Mouse (Mus musculus): ENCODE data around the gene Helb.

The Helb gene

DNA sequence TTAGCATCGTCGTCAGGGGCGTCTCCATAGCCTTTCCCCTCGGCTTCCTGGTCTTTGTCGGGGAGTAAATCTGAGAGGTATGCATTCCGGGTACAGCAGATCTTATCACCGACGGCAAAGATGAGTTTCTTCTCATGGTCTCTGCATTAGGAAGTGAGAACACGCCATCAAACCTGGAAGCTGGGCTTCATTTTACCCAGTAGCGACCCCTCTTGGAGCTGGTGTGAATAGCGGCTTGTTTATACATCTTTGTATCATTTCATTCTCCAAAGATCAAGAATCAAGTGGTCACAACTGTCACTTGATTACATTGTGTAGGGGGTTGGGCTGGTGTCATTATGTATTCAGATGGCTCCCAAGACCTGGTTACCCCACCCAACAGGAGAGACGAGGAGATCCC lies 20.2 kb downstream of the Helb start:
- DNase-seq: no peak

DNA sequence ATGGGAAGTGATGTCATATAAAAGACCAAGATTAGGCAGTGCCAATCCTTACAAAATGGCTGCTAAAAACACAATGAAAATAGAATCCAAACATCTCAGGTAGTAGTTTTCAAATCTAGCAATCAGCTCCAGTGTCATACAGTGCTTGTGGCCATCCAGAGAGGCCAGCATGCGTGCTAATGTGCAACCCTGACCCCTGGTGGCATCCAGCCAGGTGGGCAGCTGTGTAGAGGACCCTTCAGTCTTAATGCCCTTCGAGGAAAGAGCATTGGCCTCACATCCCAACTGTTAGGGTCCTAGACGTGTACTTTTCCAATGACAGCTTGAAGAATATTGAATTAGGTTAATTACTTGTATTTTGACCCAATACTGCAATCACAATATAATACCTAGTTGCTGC lies 34.9 kb downstream of the Helb start:
- DNase-seq: no peak

DNA sequence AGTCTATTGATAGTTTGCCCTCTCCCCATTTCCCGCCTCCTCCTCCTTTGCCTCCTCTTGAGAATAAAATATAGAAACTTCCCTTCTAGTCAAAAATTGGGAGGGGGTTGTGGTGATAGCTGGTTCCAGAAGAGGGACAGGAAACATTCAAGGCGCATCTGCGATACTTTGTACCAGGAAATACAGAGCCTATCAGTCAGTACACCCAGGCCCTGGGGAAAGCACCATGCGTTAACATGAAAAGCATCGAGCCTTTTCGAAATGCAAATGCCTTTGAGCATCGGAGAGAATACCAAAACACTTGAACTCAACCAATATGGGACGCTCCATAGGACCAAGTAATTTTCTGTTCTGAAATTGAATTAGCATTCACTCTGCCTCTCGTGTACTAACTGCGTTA lies 46.5 kb downstream of the Helb start:
- DNase-seq: no peak

DNA sequence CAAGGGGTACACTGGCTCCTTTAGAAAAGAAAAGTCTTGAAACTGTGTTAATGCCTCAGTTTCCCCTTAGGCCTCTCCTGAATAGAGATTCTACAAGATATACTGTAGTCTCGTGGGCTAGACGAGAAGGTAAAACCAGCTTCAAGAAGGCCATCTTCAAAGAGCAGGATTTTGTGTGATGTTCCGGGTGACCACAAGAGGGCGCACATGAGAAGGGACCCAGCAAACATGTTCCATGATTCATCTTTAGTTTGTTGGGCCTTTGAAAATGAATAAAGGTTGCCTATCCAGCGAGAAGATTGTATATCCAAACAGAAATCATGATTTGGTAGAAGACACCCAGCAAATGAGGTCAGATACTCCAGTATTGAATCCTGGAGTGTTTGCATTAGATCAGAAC lies 48.4 kb downstream of the Helb start:
- peak; percentile 18 to 60 for DNase-seq

DNA sequence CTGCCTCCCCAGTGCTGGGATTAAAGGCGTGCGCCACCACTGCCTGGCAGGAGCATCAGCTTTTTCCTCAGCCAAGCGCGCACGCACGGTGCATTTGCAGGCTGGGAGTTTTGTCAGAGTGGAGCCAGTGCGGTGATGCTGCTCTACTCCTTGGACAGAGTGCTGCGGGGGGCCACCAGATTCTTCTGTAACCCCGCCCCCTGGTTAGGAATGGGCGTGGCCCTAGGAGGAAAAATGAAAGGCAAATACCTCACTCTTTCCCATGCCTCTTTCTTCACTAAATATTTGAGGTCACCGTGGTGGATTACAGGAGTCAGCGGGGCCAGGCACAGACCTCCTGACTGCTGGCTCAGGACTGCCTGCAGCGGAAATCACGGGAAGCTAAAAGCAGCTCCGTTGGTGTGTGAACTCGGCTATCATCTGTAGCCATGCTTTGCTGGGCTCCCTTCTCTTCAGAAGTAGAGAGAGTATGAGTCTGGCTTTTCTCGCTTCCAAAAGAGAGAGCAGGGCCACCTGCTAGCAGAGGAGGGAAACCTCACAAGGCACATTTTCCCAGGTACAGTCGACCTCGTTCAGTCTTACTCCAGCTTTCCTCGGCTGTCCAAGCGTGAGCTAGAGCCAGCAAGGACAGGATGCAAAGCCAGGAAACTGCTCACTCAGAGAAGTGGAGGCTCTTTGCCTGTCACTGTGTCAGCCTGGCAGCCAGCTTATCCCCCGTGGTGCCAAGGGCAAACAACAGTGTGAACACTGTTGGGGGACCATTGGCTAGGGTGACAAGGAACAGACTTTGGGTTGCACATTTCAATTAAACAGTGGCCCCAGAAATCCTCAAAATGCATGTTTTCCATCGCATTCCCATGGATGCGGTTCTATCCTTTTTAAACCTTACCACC lies 51.3 kb downstream of the Helb start:
- no peak for DNase-seq

DNA sequence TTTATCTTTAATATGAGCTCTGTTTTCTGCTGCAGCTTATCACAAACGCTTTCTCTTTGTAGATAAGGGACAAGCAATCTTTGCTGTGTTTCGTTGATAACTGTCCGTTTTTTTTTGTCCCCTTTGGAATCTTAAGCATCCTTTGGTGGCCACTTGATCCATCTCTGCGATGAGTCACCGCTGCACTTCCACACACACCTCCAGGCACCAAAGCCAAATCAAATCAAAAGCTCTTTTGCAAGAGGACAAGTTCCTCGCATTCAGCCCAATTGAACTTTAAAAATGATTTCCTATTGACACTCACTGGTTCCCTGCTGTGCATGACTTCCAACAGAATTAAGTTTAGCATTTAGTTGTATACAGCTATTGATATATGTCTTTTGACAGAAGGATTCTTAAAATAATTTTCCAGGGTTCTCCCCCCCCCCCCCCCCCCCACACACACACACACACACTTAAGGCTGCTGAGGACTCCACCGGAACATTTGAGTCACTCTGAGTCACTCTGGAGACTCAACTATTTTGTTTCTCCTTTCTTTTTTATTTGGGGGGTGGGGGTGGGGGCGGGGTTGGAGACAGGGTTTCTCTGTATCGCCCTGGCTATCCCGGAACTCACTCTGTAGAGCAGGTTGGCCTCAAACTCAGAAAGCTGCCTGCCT lies 52.1 kb downstream of the Helb start:
- no peak for DNase-seq

DNA sequence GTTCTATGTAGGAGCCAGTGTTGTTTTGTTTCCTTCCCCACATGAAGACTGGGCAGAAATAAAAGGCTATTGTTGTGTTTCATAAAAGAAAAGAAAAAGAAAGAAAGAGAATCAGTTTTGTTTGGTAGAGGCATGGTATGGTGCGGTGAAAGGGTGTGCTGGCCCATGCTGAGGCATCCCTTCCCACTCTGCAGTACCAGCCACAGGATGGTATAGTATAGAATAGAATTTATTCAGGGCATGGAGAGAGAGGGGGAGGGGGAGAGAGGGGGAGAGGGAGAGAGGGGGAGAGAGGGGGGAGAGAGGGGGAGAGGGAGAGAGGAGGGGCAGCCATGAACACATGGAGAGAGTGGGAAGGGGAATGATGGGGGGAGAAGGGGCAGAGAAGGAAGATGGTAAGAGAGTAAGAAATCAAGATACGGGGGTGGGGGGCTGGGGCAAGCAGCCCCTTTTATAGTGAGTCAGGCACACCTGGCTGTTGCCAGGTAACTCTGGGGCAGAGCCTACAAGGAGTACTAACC lies 68.0 kb downstream of the Helb start:
- no peak for DNase-seq

DNA sequence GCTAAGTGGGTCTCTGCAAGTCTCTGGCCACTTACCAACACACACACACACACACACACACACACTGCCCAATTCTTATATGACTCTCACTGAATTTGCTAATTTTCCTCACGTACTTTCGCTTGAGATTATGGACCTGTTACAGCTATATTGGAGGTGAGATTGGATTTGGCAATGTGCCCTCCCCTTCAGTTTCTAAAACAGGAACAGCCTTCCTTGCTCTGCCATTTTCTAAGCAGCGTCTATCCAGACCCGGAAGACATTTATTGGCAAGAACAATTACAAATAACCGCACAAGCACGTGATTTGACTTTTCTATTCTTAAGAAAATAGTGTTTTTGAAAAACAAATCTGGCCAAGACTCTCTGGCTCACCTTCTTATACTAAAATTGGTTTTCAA lies 68.5 kb downstream of the Helb start:
- DNase-seq: no peak

DNA sequence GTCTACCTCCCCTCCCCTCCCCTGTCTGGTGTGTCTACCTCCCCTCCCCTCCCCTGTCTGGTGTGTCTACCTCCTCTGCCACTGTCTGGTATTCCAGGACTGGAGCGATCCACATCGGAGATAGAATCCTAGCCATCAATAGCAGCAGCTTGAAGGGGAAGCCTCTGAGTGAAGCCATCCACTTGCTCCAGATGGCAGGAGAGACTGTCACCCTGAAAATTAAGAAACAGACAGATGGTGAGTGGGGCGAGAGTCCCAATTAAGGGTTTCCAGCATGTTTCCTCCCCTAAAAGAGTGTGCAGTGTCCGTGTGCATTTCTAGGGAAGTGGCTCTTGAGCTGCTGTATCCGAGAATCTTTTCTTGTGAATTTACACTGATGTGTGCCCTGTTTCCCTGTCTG lies 74.6 kb downstream of the Helb start:
- DNase-seq: no peak

DNA sequence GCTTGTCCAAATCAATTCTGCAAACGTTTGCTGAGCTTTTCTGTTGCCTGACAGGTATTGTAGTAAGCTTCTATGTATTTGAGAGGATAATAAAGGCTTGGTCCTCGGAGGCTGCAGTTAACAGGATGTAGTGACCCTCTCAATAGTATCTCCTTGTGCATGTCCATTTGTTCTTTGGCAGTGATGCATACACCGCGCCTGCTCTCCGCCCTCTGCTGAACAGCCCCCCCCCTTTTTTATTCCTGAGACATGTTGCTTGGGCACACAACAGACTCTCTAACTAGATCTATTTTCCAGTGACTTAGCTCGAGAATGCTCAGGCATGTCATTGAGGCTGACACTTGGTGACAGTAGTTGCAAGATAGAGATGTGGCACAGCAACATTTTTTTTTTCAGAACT lies 77.0 kb downstream of the Helb start:
- DNase-seq: no peak

DNA sequence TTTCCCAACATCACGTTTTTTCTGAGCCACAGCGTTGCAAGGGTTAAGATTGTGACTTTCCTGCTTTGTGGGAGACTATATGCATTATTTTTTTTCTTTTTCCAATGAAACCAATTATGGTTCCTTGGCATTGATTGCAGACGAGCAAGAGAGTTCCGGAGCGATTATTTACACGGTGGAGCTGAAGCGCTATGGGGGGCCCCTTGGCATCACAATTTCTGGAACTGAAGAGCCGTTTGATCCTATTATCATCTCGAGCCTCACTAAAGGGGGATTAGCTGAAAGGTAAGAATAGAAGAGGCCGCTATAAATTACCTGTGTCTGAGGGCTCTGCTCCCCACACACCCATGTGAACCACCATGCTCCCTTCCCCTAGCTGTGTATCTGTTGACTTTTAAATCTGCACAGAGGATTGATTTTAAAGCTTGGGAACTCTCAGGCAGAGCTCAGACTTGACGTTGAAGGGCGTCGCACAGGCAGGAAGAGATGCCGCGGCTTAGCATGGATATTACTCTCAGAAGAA lies 77.5 kb downstream of the Helb start:
- no peak for DNase-seq

DNA sequence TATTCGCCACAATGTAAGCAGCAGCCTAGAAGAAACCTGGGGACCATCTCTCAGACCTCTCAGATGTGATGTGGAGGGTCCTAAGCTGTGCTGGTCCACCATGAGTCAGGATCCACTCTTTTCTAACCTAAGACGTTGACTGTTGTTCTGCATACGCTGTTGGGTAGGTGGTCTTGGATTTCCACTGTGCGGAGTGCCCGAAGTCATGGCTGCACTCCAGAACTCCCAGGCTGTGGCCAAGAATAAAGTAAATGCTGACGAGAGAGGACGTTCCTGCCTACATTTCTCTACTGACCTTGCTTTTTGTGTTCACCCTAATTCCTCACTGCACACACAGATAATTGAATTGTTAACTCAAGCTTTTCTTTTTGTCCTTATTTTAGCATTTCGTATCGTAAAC lies 78.9 kb downstream of the Helb start:
- no peak for DNase-seq
